Mouse (Mus musculus) bone marrow, adult 2 months (tissue): Measurements from ENCODE around the gene Pkmyt1.

Experiments
- CTCF ChIP-seq: fragments of 200-500 bp; IDR thresholded peaks from 2 replicates; pipeline ENCODE4 v1.5.1; 2011; ENCODE audit warnings: low read length, control low read depth; ENCODE audit not compliant: control insufficient read depth, insufficient read depth
- POLR2A ChIP-seq: fragments of 200-500 bp; IDR thresholded peaks from 2 replicates; pipeline ENCODE4 v1.6.1; 2011; ENCODE audit warnings: low read depth, mild to moderate bottlenecking, control low read depth, low read length, borderline replicate concordance; ENCODE audit not compliant: control insufficient read depth

- no peak for TF ChIP-seq POLR2A
- no peak for TF ChIP-seq CTCF
Measured at GRCm38 (mm10) chr17:23761155-23761554, 35.0 kb downstream of the Pkmyt1 start.
